Mouse (Mus musculus) lung, adult 2 months (tissue): ENCODE data around the gene Dtnb.

Source experiments
- CTCF ChIP-seq: fragments of 200-500 bp; IDR thresholded peaks from 2 replicates; pipeline ENCODE4 v1.5.1; 2011; ENCODE audit warnings: mild to moderate bottlenecking, low read length, control low read depth; ENCODE audit not compliant: insufficient read depth
- POLR2A ChIP-seq: fragments of 200-500 bp; IDR thresholded peaks from 2 replicates; pipeline ENCODE4 v1.6.1; 2011; ENCODE audit warnings: low read depth, mild to moderate bottlenecking, control low read depth, low read length, borderline replicate concordance; ENCODE audit errors: extremely low read depth

GRCm38 (mm10) chr12:3547506-3547905 lies 24.7 kb upstream of the Dtnb start:
- TF ChIP-seq CTCF: no peak
- no peak for TF ChIP-seq POLR2A
